Mouse (Mus musculus): Measurements from ENCODE around the gene Gm30302. TPM values are rescaled to one million over a fixed set of nuclear protein-coding genes. Genes with fewer than 3 reads are reported as not detected.
"Not testable (repeated sequence)": the region's sequence is repeated elsewhere in the genome, so short reads cannot be mapped to it uniquely, and the experiment has no call there.

Gene Gm30302
- not detected in 2 replicates for polyA plus RNA-seq (2012; ENCODE audit: insufficient read depth, insufficient read length, missing spikeins)

GRCm38 (mm10) chr13:49798901-49799300, at the start of gene Gm30302:
TSS of gene Gm30302 (minus strand) at chr13:49799001.
- H3K4me3 ChIP-seq (ENCODE audit: insufficient read depth, low read depth, low read length) = no peak within 1 kb of the TSS
- no peak within 1 kb of the TSS for H3K27ac ChIP-seq (replicated peaks; ENCODE audit: low read depth, low read length)
- H3K4me1 ChIP-seq (ENCODE audit: control insufficient read depth, insufficient read depth, insufficient read length, low read length) = no peaks in the 10 kb centered on the region

- no peak overlapping the region for H3K4me3 ChIP-seq (ENCODE audit: insufficient read depth, low read depth, low read length)
- no peaks in the 10 kb centered on the region for H3K4me1 ChIP-seq (ENCODE audit: control insufficient read depth, insufficient read depth, insufficient read length, low read length)
- no peak overlapping the region for H3K27ac ChIP-seq (replicated peaks; ENCODE audit: low read depth, low read length)
These were observed 48.0 kb upstream of the Gm30302 start for GRCm38 (mm10) chr13:49846751-49847150.

GRCm38 (mm10) chr13:49846141-49846540, 47.3 kb upstream of the Gm30302 start:
- H3K27ac ChIP-seq (replicated peaks; ENCODE audit: low read depth, low read length) = no peak overlapping the region
- H3K4me3 ChIP-seq (ENCODE audit: insufficient read depth, low read depth, low read length) = no peak overlapping the region
- H3K4me1 ChIP-seq (ENCODE audit: control insufficient read depth, insufficient read depth, insufficient read length, low read length) = no peaks in the 10 kb centered on the region

- Histone ChIP-seq H3K4me1 (ENCODE audit: control insufficient read depth, insufficient read depth, insufficient read length, low read length) (no peaks in the 10 kb centered on the region), H3K27ac (replicated peaks; ENCODE audit: low read depth, low read length) (no peak overlapping the region), H3K4me3 (ENCODE audit: insufficient read depth, low read depth, low read length) (no peak overlapping the region)
These were observed 46.9 kb upstream of the Gm30302 start for GRCm38 (mm10) chr13:49845663-49846062.

- H3K4me3 ChIP-seq (ENCODE audit: insufficient read depth, low read depth, low read length) = no peak overlapping the region
- H3K4me1 ChIP-seq (ENCODE audit: control insufficient read depth, insufficient read depth, insufficient read length, low read length) = no peaks in the 10 kb centered on the region
- no peak overlapping the region for H3K27ac ChIP-seq (replicated peaks; ENCODE audit: low read depth, low read length)
These were observed 45.3 kb upstream of the Gm30302 start for GRCm38 (mm10) chr13:49844071-49844470.

- Histone ChIP-seq H3K4me3 (ENCODE audit: insufficient read depth, low read depth, low read length) (no peak overlapping the region), H3K4me1 (ENCODE audit: control insufficient read depth, insufficient read depth, insufficient read length, low read length) (no peaks in the 10 kb centered on the region), H3K27ac (replicated peaks; ENCODE audit: low read depth, low read length) (no peak overlapping the region)
These were observed 42.4 kb upstream of the Gm30302 start for GRCm38 (mm10) chr13:49841186-49841585.

- no peak overlapping the region for H3K4me3 ChIP-seq (ENCODE audit: insufficient read depth, low read depth, low read length)
- no peak overlapping the region for H3K27ac ChIP-seq (replicated peaks; ENCODE audit: low read depth, low read length)
- no peaks in the 10 kb centered on the region for H3K4me1 ChIP-seq (ENCODE audit: control insufficient read depth, insufficient read depth, insufficient read length, low read length)
These were observed 31.6 kb upstream of the Gm30302 start for GRCm38 (mm10) chr13:49830355-49830754.

GRCm38 (mm10) chr13:49825300-49825699, 26.5 kb upstream of the Gm30302 start:
- Histone ChIP-seq H3K4me1 (ENCODE audit: control insufficient read depth, insufficient read depth, insufficient read length, low read length) (no peaks in the 10 kb centered on the region), H3K27ac (replicated peaks; ENCODE audit: low read depth, low read length) (no peak overlapping the region), H3K4me3 (ENCODE audit: insufficient read depth, low read depth, low read length) (no peak overlapping the region)

GRCm38 (mm10) chr13:49814958-49815357, 16.2 kb upstream of the Gm30302 start:
- H3K4me1 ChIP-seq (ENCODE audit: control insufficient read depth, insufficient read depth, insufficient read length, low read length) = no peaks in the 10 kb centered on the region
- no peak overlapping the region for H3K27ac ChIP-seq (replicated peaks; ENCODE audit: low read depth, low read length)
- no peak overlapping the region for H3K4me3 ChIP-seq (ENCODE audit: insufficient read depth, low read depth, low read length)

GRCm38 (mm10) chr13:49814420-49814819, 15.6 kb upstream of the Gm30302 start:
- H3K27ac ChIP-seq (replicated peaks; ENCODE audit: low read depth, low read length) = no peak overlapping the region
- no peak overlapping the region for H3K4me3 ChIP-seq (ENCODE audit: insufficient read depth, low read depth, low read length)
- no peaks in the 10 kb centered on the region for H3K4me1 ChIP-seq (ENCODE audit: control insufficient read depth, insufficient read depth, insufficient read length, low read length)

- H3K4me1 ChIP-seq (ENCODE audit: control insufficient read depth, insufficient read depth, insufficient read length, low read length) = no peaks in the 10 kb centered on the region
- H3K4me3 ChIP-seq (ENCODE audit: insufficient read depth, low read depth, low read length) = no peak overlapping the region
- H3K27ac ChIP-seq (replicated peaks; ENCODE audit: low read depth, low read length) = no peak overlapping the region
These were observed 8.3 kb upstream of the Gm30302 start for GRCm38 (mm10) chr13:49807146-49807545.

- H3K4me3 ChIP-seq (ENCODE audit: insufficient read depth, low read depth, low read length) = no peak overlapping the region
- peaks cover 3% of the 10 kb centered on the region; the same call in 1 of the 2 replicates for H3K4me1 ChIP-seq (ENCODE audit: control insufficient read depth, insufficient read depth, insufficient read length, low read length)
- H3K27ac ChIP-seq (replicated peaks; ENCODE audit: low read depth, low read length) = no peak overlapping the region
These were observed 10.0 kb downstream of the Gm30302 start for GRCm38 (mm10) chr13:49788563-49789393.

GRCm38 (mm10) chr13:49783899-49784298, 14.9 kb downstream of the Gm30302 start:
- Histone ChIP-seq H3K4me3 (ENCODE audit: insufficient read depth, low read depth, low read length) (no peak overlapping the region), H3K4me1 (ENCODE audit: control insufficient read depth, insufficient read depth, insufficient read length, low read length) (peaks cover under 1% of the 10 kb centered on the region; the same call in 1 of the 2 replicates), H3K27ac (replicated peaks; ENCODE audit: low read depth, low read length) (no peak overlapping the region)

GRCm38 (mm10) chr13:49771536-49771935, 27.3 kb downstream of the Gm30302 start:
- H3K27ac ChIP-seq (replicated peaks; ENCODE audit: low read depth, low read length); H3K4me3 ChIP-seq (ENCODE audit: insufficient read depth, low read depth, low read length); H3K4me1 ChIP-seq (ENCODE audit: control insufficient read depth, insufficient read depth, insufficient read length, low read length): not testable (repeated sequence)

- no peaks in the 10 kb centered on the region for H3K4me1 ChIP-seq (ENCODE audit: control insufficient read depth, insufficient read depth, insufficient read length, low read length)
These were observed 29.7 kb downstream of the Gm30302 start for GRCm38 (mm10) chr13:49769111-49769510.

GRCm38 (mm10) chr13:49768048-49768447, 30.8 kb downstream of the Gm30302 start:
- Histone ChIP-seq H3K27ac (replicated peaks; ENCODE audit: low read depth, low read length) (no peak overlapping the region), H3K4me1 (ENCODE audit: control insufficient read depth, insufficient read depth, insufficient read length, low read length) (no peaks in the 10 kb centered on the region), H3K4me3 (ENCODE audit: insufficient read depth, low read depth, low read length) (no peak overlapping the region)

More at GRCm38 (mm10) chr13:49769111-49769510, 29.7 kb downstream of the Gm30302 start:
- Histone ChIP-seq H3K27ac (replicated peaks; ENCODE audit: low read depth, low read length) (no peak overlapping the region), H3K4me3 (ENCODE audit: insufficient read depth, low read depth, low read length) (no peak overlapping the region)
